ENCODE assay signal across 8 mouse cellular contexts in the genomic region with DNA sequence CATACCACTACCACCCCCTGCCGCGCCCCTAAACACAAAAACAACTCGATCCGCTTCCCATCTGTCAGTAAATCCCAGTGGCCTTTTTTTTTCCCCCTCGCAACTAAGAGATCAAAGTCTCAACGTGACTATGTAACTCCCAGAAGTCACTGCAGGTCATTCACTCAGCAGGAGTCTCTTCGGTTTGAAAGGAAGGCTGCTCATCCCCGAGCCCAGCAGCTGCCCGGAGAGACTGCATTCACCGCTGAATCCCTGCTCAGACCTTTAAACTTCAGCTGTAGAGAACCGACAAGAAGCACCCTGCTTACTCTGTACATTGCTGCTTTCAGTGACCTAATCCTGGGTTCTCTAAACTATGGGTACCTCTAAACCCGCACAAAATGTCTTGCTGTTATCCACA. TPM values are rescaled to one million over a fixed set of nuclear protein-coding genes. Genes with fewer than 3 reads are reported as not detected.
A peak's percentile ranks its signal among the peaks of the same experiment; 100 is the strongest.
DNase-seq lines count a peak whose midpoint lies in the region; ATAC-seq and TF ChIP-seq lines count a peak whose summit lies in the region.
"Had no signal": no experiment of that assay in that cellular context is flagged by ENCODE, and none has a peak within 500 bp of the region (broad histone marks: within the 10 kb centered on the region; RNA-seq: fewer than 3 reads in every experiment).

No protein-coding gene starts in this region.

- H3K9me3 ChIP-seq in embryonic facial prominence, embryonic 12.5 days = no peaks in the 10 kb centered on the region
- no peaks in the 10 kb centered on the region for H3K9me3 ChIP-seq in midbrain, embryonic 12.5 days

- no peak for TF ChIP-seq CTCF in brain, embryonic 14.5 days (IDR thresholded peaks at IDR 0.05; ENCODE audit: borderline replicate concordance, extremely low read depth, insufficient read depth, insufficient read length)
- TF ChIP-seq CTCF in cerebellum, adult 2 months (IDR thresholded peaks at IDR 0.05; ENCODE audit: borderline replicate concordance, insufficient read depth, low read depth, low read length) = no peak

- H3K36me3 ChIP-seq in embryonic facial prominence, embryonic 12.5 days = no peaks in the 10 kb centered on the region
- H3K36me3 ChIP-seq in midbrain, embryonic 12.5 days = no peaks in the 10 kb centered on the region; the same call in 1 of the 2 replicates

- H3K27ac ChIP-seq in embryonic facial prominence, embryonic 12.5 days = no peak overlapping the region
- peak overlapping the region; percentile 64 for H3K27ac ChIP-seq in midbrain, embryonic 12.5 days (replicated peaks)
- no peak overlapping the region for H3K27ac ChIP-seq in cerebellum, adult 2 months (ENCODE audit: insufficient read depth, low read length)

- TF ChIP-seq POLR2A in brain, embryonic 14.5 days (IDR thresholded peaks at IDR 0.05; ENCODE audit: borderline replicate concordance, extremely low read depth, insufficient read depth, insufficient read length, poor library complexity, severe bottlenecking) = no peak
- TF ChIP-seq POLR2A in cerebellum, adult 2 months (IDR thresholded peaks at IDR 0.05; ENCODE audit: borderline replicate concordance, insufficient read depth, low read length) = no peak

- 2% methylated on average over 12 of the region's 12 CpGs for WGBS in embryonic facial prominence, embryonic 12.5 days
- under 1% methylated on average over 12 of the region's 12 CpGs for WGBS in midbrain, embryonic 12.5 days
- 3% methylated on average over 12 of the region's 12 CpGs for WGBS in cerebellum, adult 2 months

- no peak for ATAC-seq in embryonic facial prominence, embryonic 12.5 days (ENCODE audit: insufficient number of reproducible peaks, insufficient read depth, low FRiP score, low TSS enrichment)
- ATAC-seq in midbrain, embryonic 12.5 days (ENCODE audit: low FRiP score, low read depth) = peak; percentile 75

- peak overlapping the region; percentile 41 for H3K4me2 ChIP-seq in embryonic facial prominence, embryonic 12.5 days (replicated peaks)
- H3K4me2 ChIP-seq in midbrain, embryonic 12.5 days (replicated peaks) = peak overlapping the region; percentile 41

- H3K4me1 ChIP-seq in embryonic facial prominence, embryonic 12.5 days = peaks cover 6% of the 10 kb centered on the region; the same call in 1 of the 2 replicates
- peaks cover 22% of the 10 kb centered on the region for H3K4me1 ChIP-seq in midbrain, embryonic 12.5 days
- H3K4me1 ChIP-seq in cerebellum, adult 2 months (ENCODE audit: control insufficient read depth, insufficient read depth, low read length) = no peaks in the 10 kb centered on the region

- H3K27me3 ChIP-seq in embryonic facial prominence, embryonic 12.5 days = no peaks in the 10 kb centered on the region
- H3K27me3 ChIP-seq in midbrain, embryonic 12.5 days = no peaks in the 10 kb centered on the region
- no peaks in the 10 kb centered on the region for H3K27me3 ChIP-seq in cerebellum, adult 2 months (ENCODE audit: control insufficient read depth, insufficient read depth, low read length)

- H3K9ac ChIP-seq in embryonic facial prominence, embryonic 12.5 days = no peak overlapping the region
- 0 out of 2 replicates have a peak overlapping the region, but pooled peaks have one; percentile 6 for H3K9ac ChIP-seq in midbrain, embryonic 12.5 days (replicated peaks)

- DNase-seq in brain, embryonic 14.5 days (ENCODE audit: low read depth) = peak; percentile 72
- peak; percentile 63 for DNase-seq in kidney, adult 9 months
- no peak for DNase-seq in gastrocnemius, adult 8-10 months (ENCODE audit: low spot score in 2 of 2)
- no peak for DNase-seq in cerebellum, adult 2 months
- no peak for DNase-seq in testis, postnatal 14 days (ENCODE audit: low spot score)
- DNase-seq: thymus, adult 2 months had no signal

- H3K4me3 ChIP-seq in embryonic facial prominence, embryonic 12.5 days = peak overlapping the region; percentile 13; the same call in 1 of the 2 replicates
- 0 out of 2 replicates have a peak overlapping the region, but pooled peaks have one; percentile 2 for H3K4me3 ChIP-seq in midbrain, embryonic 12.5 days
- no peak overlapping the region for H3K4me3 ChIP-seq in cerebellum, adult 2 months (replicated peaks; ENCODE audit: insufficient read depth, low read depth, low read length)

RNA-seq across cellular contexts. Expression of gene Txlnb, which starts 31.4 kb away (rescaled TPM):
- polyA plus RNA-seq in brain, embryonic 14.5 days (2012; rRNA removed) = 0.81 and 1.4 TPM in 2 replicates
- polyA plus RNA-seq in embryonic facial prominence, embryonic 12.5 days (2016; fragmentation: Nextera tagmentation; extraction: Ambion mirVana) = 2.1 and 2.2 TPM in 2 replicates
- 6.5 and 6.8 TPM in 2 replicates for polyA plus RNA-seq in midbrain, embryonic 12.5 days (2016; fragmentation: Nextera tagmentation; extraction: Ambion mirVana)
- 100 to 1,000 TPM; 374 to 407 (median 392) TPM for total RNA-seq in gastrocnemius, adult 8-10 months (2022)
- polyA plus RNA-seq in cerebellum, adult 2 months (2012; rRNA removed) = 0.61 and 0.62 TPM in 2 replicates

Comparison
In these comparisons a context has a peak if more than half of its experiments do, and no peak if none do; other contexts are left out.
1. DNase-seq: peak in brain, embryonic 14.5 days (single experiment) and kidney, adult 9 months (single experiment); none in gastrocnemius, adult 8-10 months (0 of 2), cerebellum, adult 2 months (0 of 2) and testis, postnatal 14 days (single experiment).